Mouse (Mus musculus) forebrain, embryonic 11.5 days (tissue): ENCODE results near the gene Inf2. TPM values are rescaled to one million over a fixed set of nuclear protein-coding genes. Genes with fewer than 3 reads are reported as not detected.

Experiments used
- ATAC-seq: fragments of 200-750 bp; cut with Nextera tagmentation; replicated peaks from 2 replicates; pipeline ENCODE4 v1.8.0; 2017; ENCODE audit warnings: moderate TSS enrichment; ENCODE audit not compliant: low FRiP score
- DNase-seq: peaks from one replicate; pipeline ENCODE4 v3.0.0-alpha.2; 2017; ENCODE audit warnings: low spot score
- H3K27ac ChIP-seq: fragments of 300-500 bp; sonication (generic); 2 replicates; pipeline ENCODE4 v1.5.1; 2014; ENCODE audit warnings: low read depth, low read length
- H3K27me3 ChIP-seq: fragments of 300-500 bp; sonication (generic); 2 replicates; pipeline ENCODE4 v1.6.1; 2014; ENCODE audit warnings: mild to moderate bottlenecking, low read length, mixed read lengths; ENCODE audit not compliant: control insufficient read depth, insufficient read depth
- H3K36me3 ChIP-seq: fragments of 300-500 bp; sonication (generic); 2 replicates; pipeline ENCODE4 v1.6.1; 2014; ENCODE audit warnings: mild to moderate bottlenecking, low read length, moderate library complexity, mixed read lengths; ENCODE audit not compliant: control insufficient read depth, insufficient read depth
- H3K4me1 ChIP-seq: fragments of 300-500 bp; sonication (generic); replicated peaks from 2 replicates; pipeline ENCODE4 v1.6.1; 2014; ENCODE audit warnings: low read length, mixed read lengths; ENCODE audit not compliant: control insufficient read depth, insufficient read depth
- H3K4me2 ChIP-seq: fragments of 300-500 bp; sonication (generic); 2 replicates; pipeline ENCODE4 v1.6.1; 2014; ENCODE audit warnings: low read depth, mild to moderate bottlenecking, low read length, moderate library complexity, mixed read lengths; ENCODE audit not compliant: severe bottlenecking
- H3K4me3 ChIP-seq: fragments of 300-500 bp; sonication (generic); 2 replicates; pipeline ENCODE4 v1.5.1; 2014; ENCODE audit warnings: low read depth, low read length
- H3K9ac ChIP-seq: fragments of 300-500 bp; sonication (generic); 2 replicates; pipeline ENCODE4 v1.6.1; 2014; ENCODE audit warnings: low read length
- H3K9me3 ChIP-seq: fragments of 300-500 bp; sonication (generic); 2 replicates; pipeline ENCODE4 v1.6.1; 2016; ENCODE audit warnings: low read length, mixed read lengths; ENCODE audit not compliant: control insufficient read depth
- WGBS: fragments of 180-500 bp; shearing (Covaris S2); extraction: QIAGEN DNeasy Blood & Tissue Kit; methylation state at CpG from one replicate; pipeline ENCODE4 v1.1.7; 2014; 5-methylcytosine and 5-hydroxymethylcytosine counted together
- polyA plus RNA-seq: library from polyadenylated mRNA; unstranded; fragments of >200 nt; fragmentation: Nextera tagmentation; extraction: Ambion mirVana; gene quantifications from 2 replicates; pipeline ENCODE4 v1.2.1, GENCODE M21; 2014

Gene Inf2
- polyA plus RNA-seq, 1 experiment from 2014 or later: 1.6 TPM

GRCm38 (mm10) chr12:112628928-112629721 lies 40.5 kb downstream of the Inf2 start:
- Histone ChIP-seq H3K9ac (peak overlapping the region; percentile 17; the same call in 1 of the 2 replicates), H3K27ac (no peak overlapping the region), H3K4me3 (peak overlapping the region; percentile 6; the same call in 1 of the 2 replicates), H3K9me3 (no peaks in the 10 kb centered on the region), H3K4me1 (peaks cover 4% of the 10 kb centered on the region; the same call in 1 of the 2 replicates), H3K27me3 (no peaks in the 10 kb centered on the region), H3K4me2 (peak overlapping the region; percentile 42), H3K36me3 (no peaks in the 10 kb centered on the region)
- whole genome bisulfite sequencing: 38% methylated on average over 19 of the region's 19 CpGs
- peak; percentile 77 for DNase-seq
- peak; percentile 81 for ATAC-seq

DNA sequence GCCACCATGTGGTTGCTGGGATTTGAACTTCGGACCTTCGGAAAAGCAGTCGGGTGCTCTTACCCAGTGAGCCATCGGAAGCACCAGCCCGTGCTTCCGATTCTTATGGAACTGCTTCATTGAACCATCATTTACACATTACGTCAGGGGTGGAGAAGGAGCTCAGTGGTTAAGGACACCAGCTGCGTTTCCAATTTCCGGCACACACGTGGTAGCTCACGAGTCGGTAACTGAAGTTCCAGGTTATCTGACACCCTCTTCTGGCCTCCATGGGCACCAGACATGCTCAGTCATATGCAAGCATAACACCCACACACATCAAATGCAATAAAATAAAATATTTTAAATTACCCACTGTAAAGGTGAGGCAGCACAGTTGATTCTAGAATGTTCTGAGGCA lies 41.4 kb downstream of the Inf2 start:
- no peak overlapping the region for H3K4me3 ChIP-seq
- WGBS: 90% methylated on average over 12 of the region's 12 CpGs
- no peaks in the 10 kb centered on the region for H3K36me3 ChIP-seq
- ATAC-seq (no peak), DNase-seq (no peak)
- no peaks in the 10 kb centered on the region for H3K27me3 ChIP-seq
- no peaks in the 10 kb centered on the region for H3K9me3 ChIP-seq
- H3K27ac ChIP-seq: no peak overlapping the region
- peaks cover 4% of the 10 kb centered on the region; the same call in 1 of the 2 replicates for H3K4me1 ChIP-seq
- no peak overlapping the region for H3K9ac ChIP-seq
- H3K4me2 ChIP-seq: no peak overlapping the region

GRCm38 (mm10) chr12:112630796-112631195 lies 42.2 kb downstream of the Inf2 start:
- Histone ChIP-seq H3K9ac (no peak overlapping the region), H3K9me3 (no peaks in the 10 kb centered on the region), H3K27ac (no peak overlapping the region), H3K4me1 (peaks cover 4% of the 10 kb centered on the region; the same call in 1 of the 2 replicates), H3K4me3 (no peak overlapping the region), H3K36me3 (no peaks in the 10 kb centered on the region), H3K27me3 (no peaks in the 10 kb centered on the region), H3K4me2 (no peak overlapping the region)
- DNase-seq (no peak), ATAC-seq (no peak)
- WGBS: 86% methylated on average over 5 of the region's 5 CpGs

DNA sequence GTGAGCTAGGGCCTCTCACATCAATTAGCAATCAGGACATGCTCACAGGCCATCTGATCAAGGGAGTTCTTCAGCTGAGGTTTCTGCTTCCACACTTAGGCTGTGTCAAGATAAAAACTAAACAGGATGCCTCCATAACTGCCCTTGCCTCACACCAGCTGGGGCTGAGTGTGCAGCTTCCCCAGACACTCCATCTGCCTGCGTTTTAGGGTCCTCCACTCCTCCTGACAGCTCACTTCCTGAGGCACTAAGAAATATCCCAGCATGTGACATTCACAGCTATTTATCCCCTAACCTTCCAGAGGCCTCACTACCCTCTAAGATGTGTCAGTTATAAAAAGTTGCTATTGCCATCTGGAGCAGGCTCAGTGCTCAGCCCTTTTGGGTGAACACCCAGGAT lies 42.9 kb downstream of the Inf2 start:
- ATAC-seq: no peak
- H3K36me3 ChIP-seq: no peaks in the 10 kb centered on the region
- H3K9me3 ChIP-seq: no peaks in the 10 kb centered on the region
- H3K27ac ChIP-seq: no peak overlapping the region
- H3K27me3 ChIP-seq: no peaks in the 10 kb centered on the region
- H3K9ac ChIP-seq: no peak overlapping the region
- 70% methylated on average over 1 of the region's 1 CpGs for WGBS
- no peak for DNase-seq
- no peak overlapping the region for H3K4me2 ChIP-seq
- no peak overlapping the region for H3K4me3 ChIP-seq
- H3K4me1 ChIP-seq: peaks cover 4% of the 10 kb centered on the region; the same call in 1 of the 2 replicates

DNA sequence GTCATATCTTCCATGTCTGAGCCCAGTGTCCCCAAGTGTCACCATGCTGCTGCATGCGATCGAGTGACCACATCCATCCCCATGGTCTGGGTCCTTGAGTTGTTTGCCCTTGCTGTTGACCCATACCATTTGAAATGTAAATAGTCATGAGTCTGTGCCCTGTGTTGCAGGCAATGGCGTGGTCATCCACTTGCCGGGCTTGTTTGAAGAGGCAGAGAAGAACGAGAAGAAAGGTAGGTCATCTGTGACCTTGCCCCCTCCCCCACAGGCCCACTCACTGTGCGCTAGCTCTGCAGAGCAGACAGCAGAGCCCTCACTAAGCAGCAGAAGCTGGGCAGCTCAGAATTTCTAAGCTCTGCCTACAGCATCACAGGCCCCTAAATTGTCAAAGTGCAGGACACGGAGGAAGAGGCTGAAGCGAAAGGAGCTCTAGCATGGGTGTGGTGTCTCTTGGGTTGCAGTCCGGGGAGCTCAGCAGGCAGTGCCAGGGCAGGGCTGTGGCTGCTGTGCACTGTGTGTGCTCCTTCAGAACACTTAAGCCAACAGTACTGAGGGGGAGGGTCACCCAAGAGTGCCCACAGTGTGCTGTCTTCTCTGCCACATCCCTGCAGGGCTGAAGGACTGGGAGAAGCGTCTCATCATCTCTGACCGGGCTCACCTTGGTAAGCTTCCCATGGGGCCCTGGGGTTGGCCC lies 43.6 kb downstream of the Inf2 start:
- Histone ChIP-seq H3K4me1 (peaks cover 4% of the 10 kb centered on the region; the same call in 1 of the 2 replicates), H3K4me2 (no peak overlapping the region), H3K27me3 (no peaks in the 10 kb centered on the region), H3K4me3 (no peak overlapping the region), H3K36me3 (no peaks in the 10 kb centered on the region), H3K9me3 (no peaks in the 10 kb centered on the region), H3K9ac (no peak overlapping the region), H3K27ac (no peak overlapping the region)
- ATAC-seq (no peak), DNase-seq (no peak)
- 80% methylated on average over 11 of the region's 11 CpGs for WGBS

- no peak overlapping the region for H3K4me2 ChIP-seq
- no peak overlapping the region for H3K27ac ChIP-seq
- WGBS: 86% methylated on average over 5 of the region's 5 CpGs
- peaks cover 4% of the 10 kb centered on the region; the same call in 1 of the 2 replicates for H3K4me1 ChIP-seq
- H3K27me3 ChIP-seq: no peaks in the 10 kb centered on the region
- no peaks in the 10 kb centered on the region for H3K9me3 ChIP-seq
- no peaks in the 10 kb centered on the region for H3K36me3 ChIP-seq
- H3K9ac ChIP-seq: no peak overlapping the region
- DNase-seq (no peak), ATAC-seq (no peak)
- H3K4me3 ChIP-seq: no peak overlapping the region
Observed at GRCm38 (mm10) chr12:112632907-112633306, 44.3 kb downstream of the Inf2 start.

- Histone ChIP-seq H3K4me1 (peaks cover 4% of the 10 kb centered on the region; the same call in 1 of the 2 replicates), H3K9ac (no peak overlapping the region), H3K4me3 (no peak overlapping the region), H3K36me3 (no peaks in the 10 kb centered on the region), H3K4me2 (no peak overlapping the region), H3K27ac (no peak overlapping the region), H3K9me3 (no peaks in the 10 kb centered on the region), H3K27me3 (no peaks in the 10 kb centered on the region)
- 79% methylated on average over 9 of the region's 9 CpGs for WGBS
- DNase-seq (no peak), ATAC-seq (no peak)
Observed at GRCm38 (mm10) chr12:112633686-112634085, 45.1 kb downstream of the Inf2 start.

DNA sequence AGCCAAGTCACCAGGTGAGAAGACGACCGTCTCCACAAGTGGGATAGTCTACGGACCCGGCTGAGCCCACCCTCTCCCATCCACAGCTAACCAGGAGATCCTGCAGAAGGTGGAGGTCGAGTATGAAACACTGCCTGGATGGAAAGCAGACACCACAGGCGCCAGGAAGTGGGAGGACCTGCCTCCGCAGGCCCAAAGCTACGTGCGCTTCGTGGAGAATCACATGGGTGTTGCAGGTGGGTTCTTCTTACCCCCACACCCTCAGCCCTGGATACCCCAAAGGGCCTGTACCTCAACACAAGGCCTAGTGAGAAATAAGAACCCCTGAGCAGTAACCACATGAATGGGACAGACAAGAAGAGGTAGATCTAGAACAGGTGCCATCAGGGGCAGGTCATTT lies 50.9 kb downstream of the Inf2 start:
- Histone ChIP-seq H3K27me3 (no peaks in the 10 kb centered on the region), H3K4me1 (no peaks in the 10 kb centered on the region), H3K27ac (no peak overlapping the region), H3K9ac (no peak overlapping the region), H3K36me3 (no peaks in the 10 kb centered on the region), H3K9me3 (no peaks in the 10 kb centered on the region), H3K4me3 (no peak overlapping the region), H3K4me2 (no peak overlapping the region)
- DNase-seq (no peak), ATAC-seq (no peak)
- WGBS: 89% methylated on average over 10 of the region's 10 CpGs
